Mouse (Mus musculus) intestine, embryonic 15.5 days (tissue): ENCODE data around the gene Sspo. TPM values are rescaled to one million over a fixed set of nuclear protein-coding genes. Genes with fewer than 3 reads are reported as not detected.

Experiments
- polyA plus RNA-seq: library from polyadenylated mRNA; unstranded; fragments of >200 nt; fragmentation: Nextera tagmentation; extraction: Ambion mirVana; gene quantifications from 2 replicates; pipeline ENCODE4 v1.2.1, GENCODE M21; 2015

Sspo gene
- polyA plus RNA-seq, 1 experiment from 2014 or later = 0.54 TPM

Other genes starting within 250 kb of the Sspo start
- gene Krba1, start 52.6 kb upstream of the Sspo start, polyA plus RNA-seq = 14.2 and 17.5 TPM in 2 replicates
- 17.2 and 18.4 TPM in 2 replicates for gene Zfp467, start 2.4 kb upstream of the Sspo start, polyA plus RNA-seq
- 23.3 and 25.0 TPM in 2 replicates for gene Atp6v0e2, start 89.4 kb downstream of the Sspo start, polyA plus RNA-seq
- 8.1 and 9.5 TPM in 2 replicates for gene Lrrc61, start 106.6 kb downstream of the Sspo start, polyA plus RNA-seq
- gene Rarres2, start 124.6 kb downstream of the Sspo start, polyA plus RNA-seq = 87.2 and 87.9 TPM in 2 replicates
- not detected in 2 replicates for gene Gm45021, start 141.4 kb downstream of the Sspo start, polyA plus RNA-seq
- gene Repin1, start 145.7 kb downstream of the Sspo start, polyA plus RNA-seq = 23.6 and 24.9 TPM in 2 replicates
- not detected in 2 replicates for gene Gm44965, start 145.7 kb downstream of the Sspo start, polyA plus RNA-seq
- 5.1 and 5.8 TPM in 2 replicates for gene Zfp775, start 153.8 kb downstream of the Sspo start, polyA plus RNA-seq
- 0.89 and 1.2 TPM in 2 replicates for gene AI854703, start 178.5 kb downstream of the Sspo start, polyA plus RNA-seq
- 1.7 and 2.3 TPM in 2 replicates for gene Gimap8, start 199.0 kb downstream of the Sspo start, polyA plus RNA-seq
- 16.9 and 18.0 TPM in 2 replicates for gene Gimap9, start 227.9 kb downstream of the Sspo start, polyA plus RNA-seq
- gene Gimap4, start 236.3 kb downstream of the Sspo start, polyA plus RNA-seq = 20.7 and 22.8 TPM in 2 replicates